Mouse (Mus musculus) lung, embryonic 14.5 days (tissue): ENCODE data around the gene Tef. TPM values are rescaled to one million over a fixed set of nuclear protein-coding genes. Genes with fewer than 3 reads are reported as not detected.

Experiments used
- ATAC-seq: fragments of 200-750 bp; cut with Nextera tagmentation; 2 replicates; pipeline ENCODE4 v1.8.0; 2017; ENCODE audit warnings: mild to moderate bottlenecking, moderate TSS enrichment, moderate library complexity; ENCODE audit not compliant: insufficient read depth
- DNase-seq: peaks from one replicate; pipeline ENCODE4 v3.0.0-alpha.2; 2015
- H3K27ac ChIP-seq: fragments of 300-500 bp; sonication (generic); 2 replicates; pipeline ENCODE4 v1.5.1; 2014; ENCODE audit warnings: low read depth, mild to moderate bottlenecking, moderate library complexity
- H3K27me3 ChIP-seq: fragments of 300-500 bp; sonication (generic); 2 replicates; pipeline ENCODE4 v1.6.1; 2014; ENCODE audit warnings: low read length, control low read depth; ENCODE audit not compliant: insufficient read depth
- H3K36me3 ChIP-seq: fragments of 300-500 bp; sonication (generic); 2 replicates; pipeline ENCODE4 v1.6.1; 2014; ENCODE audit warnings: control low read depth; ENCODE audit not compliant: insufficient read depth
- H3K4me1 ChIP-seq: fragments of 300-500 bp; sonication (generic); 2 replicates; pipeline ENCODE4 v1.6.1; 2014; ENCODE audit warnings: antibody characterized with exemption, control low read depth; ENCODE audit not compliant: insufficient read depth
- H3K4me2 ChIP-seq: fragments of 300-500 bp; sonication (generic); 2 replicates; pipeline ENCODE4 v1.6.1; 2014; ENCODE audit warnings: mild to moderate bottlenecking
- H3K4me3 ChIP-seq: fragments of 300-500 bp; sonication (generic); 2 replicates; pipeline ENCODE4 v1.5.1; 2014; ENCODE audit warnings: low read depth, low read length
- H3K9ac ChIP-seq: fragments of 300-500 bp; sonication (generic); 2 replicates; pipeline ENCODE4 v1.6.1; 2014
- H3K9me3 ChIP-seq: fragments of 300-500 bp; sonication (generic); 2 replicates; pipeline ENCODE4 v1.6.1; 2016; ENCODE audit warnings: low read depth, low read length, control low read depth
- CTCF ChIP-seq: IDR thresholded peaks from 2 replicates; pipeline ENCODE4 v1.5.1; 2016; ENCODE audit warnings: antibody characterized with exemption, low read depth
- WGBS: fragments of 180-500 bp; shearing (Covaris S2); extraction: QIAGEN DNeasy Blood & Tissue Kit; methylation state at CpG from one replicate; pipeline ENCODE4 v1.1.7; 2014; 5-methylcytosine and 5-hydroxymethylcytosine counted together
- polyA plus RNA-seq: library from polyadenylated mRNA; unstranded; fragments of >200 nt; fragmentation: Nextera tagmentation; extraction: Ambion mirVana; gene quantifications from 2 replicates; pipeline ENCODE4 v1.2.1, GENCODE M21; 2014

The Tef gene
- polyA plus RNA-seq = 23.5 and 23.8 TPM in 2 replicates

GRCm38 (mm10) chr15:81802001-81802890 is at the start of gene Tef:
Tef (plus strand) TSS chr15:81802421.
- Histone ChIP-seq H3K4me3 (peak within 1 kb of the TSS; percentile 36), H3K9me3 (no peaks in the 10 kb centered on the region), H3K9ac (peak within 1 kb of the TSS; percentile 42), H3K27ac (peak within 1 kb of the TSS; percentile 81), H3K36me3 (0 out of 2 replicates have a peak, but pooled peaks cover 4% of the 10 kb centered on the region), H3K27me3 (no peaks in the 10 kb centered on the region), H3K4me1 (peaks cover 26% of the 10 kb centered on the region), H3K4me2 (peak within 1 kb of the TSS; percentile 73)
- TF ChIP-seq CTCF = peak; percentile 60
- ATAC-seq = peak; percentile 98
- 18% methylated on average over 19 of the region's 19 CpGs for WGBS
- DNase-seq = peak; percentile 100

- Histone ChIP-seq H3K4me1 (no peaks in the 10 kb centered on the region), H3K27me3 (no peaks in the 10 kb centered on the region), H3K4me2 (no peak overlapping the region), H3K4me3 (no peak overlapping the region), H3K36me3 (peaks cover 8% of the 10 kb centered on the region; the same call in 1 of the 2 replicates), H3K27ac (no peak overlapping the region), H3K9ac (no peak overlapping the region), H3K9me3 (no peaks in the 10 kb centered on the region)
- no peak for DNase-seq
- WGBS = 92% methylated on average over 9 of the region's 9 CpGs
- no peak for ATAC-seq
- no peak for TF ChIP-seq CTCF
These were observed 48.6 kb upstream of the Tef start for GRCm38 (mm10) chr15:81753669-81754068.

GRCm38 (mm10) chr15:81758701-81759100 is 43.5 kb upstream of the Tef start:
- Histone ChIP-seq H3K27me3 (no peaks in the 10 kb centered on the region), H3K27ac (no peak overlapping the region), H3K9me3 (no peaks in the 10 kb centered on the region), H3K9ac (no peak overlapping the region), H3K36me3 (peaks cover 16% of the 10 kb centered on the region; the same call in 1 of the 2 replicates), H3K4me3 (no peak overlapping the region), H3K4me2 (no peak overlapping the region), H3K4me1 (no peaks in the 10 kb centered on the region)
- WGBS = 82% methylated on average over 5 of the region's 5 CpGs
- no peak for TF ChIP-seq CTCF
- DNase-seq = no peak
- ATAC-seq = no peak

- ATAC-seq = no peak
- no peak overlapping the region for H3K4me2 ChIP-seq
These were observed 42.7 kb upstream of the Tef start for GRCm38 (mm10) chr15:81759542-81759941.

GRCm38 (mm10) chr15:81760361-81761079 is 41.7 kb upstream of the Tef start:
- no peak for TF ChIP-seq CTCF
- Histone ChIP-seq H3K9ac (no peak overlapping the region), H3K27me3 (no peaks in the 10 kb centered on the region), H3K4me3 (no peak overlapping the region), H3K4me1 (no peaks in the 10 kb centered on the region), H3K9me3 (no peaks in the 10 kb centered on the region), H3K36me3 (peaks cover 8% of the 10 kb centered on the region; the same call in 1 of the 2 replicates), H3K4me2 (no peak overlapping the region), H3K27ac (no peak overlapping the region)
- DNase-seq (no peak), ATAC-seq (no peak)
- 91% methylated on average over 5 of the region's 5 CpGs for WGBS

More at GRCm38 (mm10) chr15:81759542-81759941, 42.7 kb upstream of the Tef start:
- TF ChIP-seq CTCF = no peak
- no peak overlapping the region for H3K27ac ChIP-seq
- H3K9me3 ChIP-seq = no peaks in the 10 kb centered on the region
- peaks cover 11% of the 10 kb centered on the region; the same call in 1 of the 2 replicates for H3K36me3 ChIP-seq
- H3K4me1 ChIP-seq = no peaks in the 10 kb centered on the region
- DNase-seq = no peak
- H3K4me3 ChIP-seq = no peak overlapping the region
- H3K27me3 ChIP-seq = no peaks in the 10 kb centered on the region
- no peak overlapping the region for H3K9ac ChIP-seq
- WGBS = 93% methylated on average over 3 of the region's 3 CpGs

GRCm38 (mm10) chr15:81761381-81761780 is 40.8 kb upstream of the Tef start:
- H3K36me3 ChIP-seq = peaks cover 8% of the 10 kb centered on the region; the same call in 1 of the 2 replicates
- DNase-seq = no peak
- H3K9ac ChIP-seq = no peak overlapping the region
- no peaks in the 10 kb centered on the region for H3K9me3 ChIP-seq
- H3K4me2 ChIP-seq = no peak overlapping the region
- TF ChIP-seq CTCF = no peak
- H3K27ac ChIP-seq = no peak overlapping the region
- H3K4me1 ChIP-seq = no peaks in the 10 kb centered on the region
- WGBS = 82% methylated on average over 7 of the region's 7 CpGs
- no peaks in the 10 kb centered on the region for H3K27me3 ChIP-seq
- no peak overlapping the region for H3K4me3 ChIP-seq
- no peak for ATAC-seq

GRCm38 (mm10) chr15:81761959-81762358 is 40.3 kb upstream of the Tef start:
- WGBS = 85% methylated on average over 3 of the region's 3 CpGs
- Histone ChIP-seq H3K4me3 (no peak overlapping the region), H3K27me3 (no peaks in the 10 kb centered on the region), H3K27ac (no peak overlapping the region), H3K4me1 (no peaks in the 10 kb centered on the region), H3K9me3 (no peaks in the 10 kb centered on the region), H3K4me2 (no peak overlapping the region), H3K9ac (no peak overlapping the region), H3K36me3 (peaks cover 8% of the 10 kb centered on the region; the same call in 1 of the 2 replicates)
- DNase-seq = no peak
- no peak for ATAC-seq
- peak; percentile 30 for TF ChIP-seq CTCF
